Mouse (Mus musculus): ENCODE results near the gene Serpinb8.

DNA sequence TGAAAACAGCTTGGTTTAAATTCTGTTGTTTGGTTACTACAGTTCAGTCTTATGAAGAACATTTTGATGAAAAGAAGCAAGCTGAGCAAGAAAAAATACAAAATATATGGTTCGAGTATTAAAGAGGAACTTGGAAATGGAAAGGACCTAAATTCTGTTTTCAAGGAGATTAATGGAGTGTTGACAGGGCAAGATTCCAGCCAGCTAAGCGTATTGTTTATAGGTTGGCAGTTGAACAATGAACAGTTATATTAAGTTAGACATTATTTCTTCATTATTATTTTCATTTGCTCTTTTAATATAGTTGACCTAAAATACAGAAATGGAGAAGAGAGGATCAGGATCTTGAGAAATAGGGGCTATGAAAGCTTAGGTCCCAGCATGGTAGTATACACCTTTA, 13.7 kb upstream of the Serpinb8 start:
- no peak for TF ChIP-seq CTCF (IDR thresholded peaks at IDR 0.05; ENCODE audit: borderline replicate concordance, control insufficient read depth, extremely low read depth, insufficient read depth, low read length, poor library complexity)
- TF ChIP-seq POLR2A (IDR thresholded peaks at IDR 0.05; ENCODE audit: control insufficient read depth, extremely low read depth, insufficient read depth, low read length, poor library complexity) = no peak

Data from thymus, adult 2 months (tissue).